In the genomic region with DNA sequence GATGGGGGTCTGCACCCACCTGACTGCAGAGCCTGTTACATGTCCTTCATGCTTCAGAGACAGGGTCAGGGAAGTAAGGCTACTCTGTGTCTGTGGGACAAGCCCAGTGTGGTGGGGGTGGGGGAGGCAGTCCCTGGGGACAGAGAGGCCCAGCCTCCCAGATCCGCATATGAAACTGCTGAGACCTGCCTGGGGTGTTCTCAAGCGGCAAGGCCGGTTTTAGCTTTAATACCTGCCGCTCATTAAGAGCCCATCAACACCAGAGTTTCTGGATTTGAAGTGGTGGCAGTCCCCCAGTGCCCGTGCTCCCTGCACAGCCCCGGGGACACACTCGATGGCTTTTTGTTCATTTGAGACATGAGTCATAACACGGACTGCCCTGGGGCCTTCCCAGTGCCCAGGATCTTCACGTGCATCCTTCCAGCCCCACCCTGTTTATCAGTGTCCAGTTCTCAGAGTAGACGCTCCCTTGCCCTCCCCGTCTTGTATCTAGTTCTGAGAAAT, we compare ENCODE assay signal across 12 mouse cellular contexts. TPM values are rescaled to one million over a fixed set of nuclear protein-coding genes. Genes with fewer than 3 reads are reported as not detected.
DNase-seq lines count a peak whose midpoint lies in the region; ATAC-seq lines count a peak whose summit lies in the region.
"Had no signal": no experiment of that assay in that cellular context is flagged by ENCODE, and none has a peak within 500 bp of the region (broad histone marks: within the 10 kb centered on the region; RNA-seq: fewer than 3 reads in every experiment).

No protein-coding gene starts in this region.

- H3K4me1 ChIP-seq in heart, embryonic 13.5 days = peaks cover 17% of the 10 kb centered on the region
- peaks cover 21% of the 10 kb centered on the region for H3K4me1 ChIP-seq in limb, embryonic 10.5 days

- no peak overlapping the region for H3K4me2 ChIP-seq in heart, embryonic 13.5 days
- H3K4me2 ChIP-seq: embryonic facial prominence, embryonic 12.5 days; heart, embryonic 15.5 days had no signal

- H3K9me3 ChIP-seq in heart, embryonic 13.5 days = no peaks in the 10 kb centered on the region
- no peaks in the 10 kb centered on the region for H3K9me3 ChIP-seq in limb, embryonic 10.5 days (replicated peaks)
- H3K9me3 ChIP-seq: embryonic facial prominence, embryonic 12.5 days; heart, embryonic 15.5 days had no signal

- no peak for DNase-seq in heart, postnatal 4 days
- DNase-seq in spleen, adult 18-20 months = peak; percentile 66 to 79
- DNase-seq in spleen, adult 12 weeks (ENCODE audit: low spot score) = no peak
- no peak for DNase-seq in limb, embryonic 10.5 days (ENCODE audit: low spot score)
- DNase-seq in spleen, postnatal 4 days (ENCODE audit: low spot score in 2 of 2) = peak; percentile 65 to 78
- DNase-seq in urinary bladder, postnatal 14 days (ENCODE audit: low spot score) = no peak
- no peak for DNase-seq in adrenal gland, postnatal 14 days
- DNase-seq: lung, postnatal 10 days had no signal

- WGBS in heart, embryonic 13.5 days = 27% methylated on average over 11 of the region's 11 CpGs
- 45% methylated on average over 11 of the region's 11 CpGs for WGBS in limb, embryonic 10.5 days

- no peak overlapping the region for H3K27ac ChIP-seq in heart, embryonic 13.5 days (replicated peaks)
- H3K27ac ChIP-seq in limb, embryonic 10.5 days = peak overlapping the region; percentile 12
- H3K27ac ChIP-seq: embryonic facial prominence, embryonic 12.5 days; heart, embryonic 15.5 days had no signal

- peaks cover 40% of the 10 kb centered on the region for H3K27me3 ChIP-seq in heart, embryonic 13.5 days (replicated peaks)
- H3K27me3 ChIP-seq in limb, embryonic 10.5 days (ENCODE audit: low read depth, poor library complexity, severe bottlenecking) = peaks cover 16% of the 10 kb centered on the region

- H3K4me3 ChIP-seq in heart, embryonic 13.5 days = no peak overlapping the region
- no peak overlapping the region for H3K4me3 ChIP-seq in limb, embryonic 10.5 days
- H3K4me3 ChIP-seq: embryonic facial prominence, embryonic 12.5 days; heart, embryonic 15.5 days had no signal

- no peak for ATAC-seq in heart, embryonic 13.5 days (ENCODE audit: extremely low read depth, insufficient number of reproducible peaks, low FRiP score, low TSS enrichment)

- H3K9ac ChIP-seq in heart, embryonic 13.5 days = peak overlapping the region; percentile 38; the same call in 1 of the 2 replicates
- H3K9ac ChIP-seq: embryonic facial prominence, embryonic 12.5 days; heart, embryonic 15.5 days had no signal

- peaks cover 12% of the 10 kb centered on the region for H3K36me3 ChIP-seq in heart, embryonic 13.5 days
- peaks cover 17% of the 10 kb centered on the region for H3K36me3 ChIP-seq in limb, embryonic 10.5 days
- H3K36me3 ChIP-seq: heart, embryonic 15.5 days had no signal

RNA-seq across cellular contexts. Expression of gene Tnfrsf13c, which starts 5.4 kb away (rescaled TPM):
- 0.15 TPM in 1 of 2 replicates, not detected in the other for polyA plus RNA-seq in heart, embryonic 13.5 days (2015; fragmentation: Nextera tagmentation; extraction: Ambion mirVana)
- total RNA-seq in heart, postnatal 4 days (2021) = under 1 TPM; 0.36 to 0.41 TPM
- 0.15 and 0.33 TPM in 2 replicates for polyA plus RNA-seq in limb, embryonic 10.5 days (2016; fragmentation: Nextera tagmentation; extraction: Ambion mirVana)
- total RNA-seq in adrenal gland, postnatal 14 days (2021) = 1.0 and 6.8 TPM in 2 replicates
- polyA plus RNA-seq: heart, embryonic 15.5 days had no signal

RNA-seq across cellular contexts. Expression of gene Cenpm, which starts 15.0 kb away (rescaled TPM):
- polyA plus RNA-seq in heart, embryonic 13.5 days (2015; fragmentation: Nextera tagmentation; extraction: Ambion mirVana) = 61.5 and 71.1 TPM in 2 replicates
- total RNA-seq in heart, postnatal 4 days (2021) = 10 to 100 TPM; 23.8 to 24.7 TPM
- 83.9 and 86.0 TPM in 2 replicates for polyA plus RNA-seq in limb, embryonic 10.5 days (2016; fragmentation: Nextera tagmentation; extraction: Ambion mirVana)
- total RNA-seq in adrenal gland, postnatal 14 days (2021) = 10.9 and 12.2 TPM in 2 replicates

RNA-seq across cellular contexts. Expression of gene Shisa8, which starts 17.0 kb away (rescaled TPM):
- 0.17 and 0.21 TPM in 2 replicates for polyA plus RNA-seq in heart, embryonic 13.5 days (2015; fragmentation: Nextera tagmentation; extraction: Ambion mirVana)
- total RNA-seq in heart, postnatal 4 days (2021) = under 1 TPM; 0.52 to 0.95 TPM
- 0.15 TPM in 1 of 2 replicates, not detected in the other for polyA plus RNA-seq in limb, embryonic 10.5 days (2016; fragmentation: Nextera tagmentation; extraction: Ambion mirVana)
- total RNA-seq in adrenal gland, postnatal 14 days (2021) = 0.44 and 1.1 TPM in 2 replicates

RNA-seq across cellular contexts. Expression of gene 1500009C09Rik, which starts 22.6 kb away (rescaled TPM):
- 0.09 TPM in 1 of 2 replicates, not detected in the other for polyA plus RNA-seq in heart, embryonic 13.5 days (2015; fragmentation: Nextera tagmentation; extraction: Ambion mirVana)
- not detected for total RNA-seq in heart, postnatal 4 days (2021)
- polyA plus RNA-seq in limb, embryonic 10.5 days (2016; fragmentation: Nextera tagmentation; extraction: Ambion mirVana) = not detected in 2 replicates
- total RNA-seq in adrenal gland, postnatal 14 days (2021) = 0.49 and 0.74 TPM in 2 replicates
- polyA plus RNA-seq: embryonic facial prominence, embryonic 12.5 days; heart, embryonic 15.5 days; intestine, embryonic 14.5 days had no signal

RNA-seq across cellular contexts. Expression of gene Sept3, which starts 45.1 kb away (rescaled TPM):
- 4.5 and 6.0 TPM in 2 replicates for polyA plus RNA-seq in heart, embryonic 13.5 days (2015; fragmentation: Nextera tagmentation; extraction: Ambion mirVana)
- 1 to 10 TPM; 1.3 to 1.9 TPM for total RNA-seq in heart, postnatal 4 days (2021)
- polyA plus RNA-seq in limb, embryonic 10.5 days (2016; fragmentation: Nextera tagmentation; extraction: Ambion mirVana) = 32.9 and 41.5 TPM in 2 replicates
- 6.0 and 6.1 TPM in 2 replicates for total RNA-seq in adrenal gland, postnatal 14 days (2021)

Comparison
In these comparisons a context has a peak if more than half of its experiments do, and no peak if none do; other contexts are left out.
1. DNase-seq: peak in spleen, adult 18-20 months (2 of 2) and spleen, postnatal 4 days (2 of 2); none in heart, postnatal 4 days (single experiment), spleen, adult 12 weeks (single experiment), limb, embryonic 10.5 days (single experiment), urinary bladder, postnatal 14 days (single experiment) and adrenal gland, postnatal 14 days (single experiment).